Mouse (Mus musculus): ENCODE results near the gene Zfp541. TPM values are rescaled to one million over a fixed set of nuclear protein-coding genes. Genes with fewer than 3 reads are reported as not detected.
A peak's percentile ranks its signal among the peaks of the same experiment; 100 is the strongest.

The Zfp541 gene
- polyA plus RNA-seq, 1 experiment from 2014 or later, result not detected

DNA sequence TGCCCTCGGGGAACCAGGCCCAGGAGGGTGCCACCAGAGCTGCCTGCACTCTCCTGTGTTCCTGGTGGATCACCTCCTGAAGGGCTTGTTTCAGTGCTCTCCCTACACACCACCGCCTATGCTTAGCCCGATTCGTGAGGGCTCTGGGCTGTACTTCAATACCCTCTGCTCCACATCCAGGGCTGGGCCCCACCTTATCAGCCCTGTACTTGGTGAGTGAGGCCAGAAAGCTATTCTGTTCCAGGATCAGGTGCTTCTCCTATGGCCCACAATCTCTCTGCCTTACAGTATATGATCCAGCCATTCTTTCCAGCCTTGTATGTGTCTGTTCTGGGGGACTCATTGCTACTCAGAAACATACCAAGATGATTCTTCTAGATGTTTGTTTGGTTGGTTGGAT, 21.7 kb downstream of the Zfp541 start:
- Histone ChIP-seq H3K4me3 (ENCODE audit: low read depth, low read length) (no peak overlapping the region), H3K9me3 (replicated peaks; ENCODE audit: control insufficient read depth, low read length) (no peaks in the 10 kb centered on the region), H3K4me1 (ENCODE audit: control insufficient read depth, insufficient read depth, low read length) (no peaks in the 10 kb centered on the region), H3K9ac (ENCODE audit: low read length) (no peak overlapping the region), H3K27ac (ENCODE audit: low read depth, low read length) (no peak overlapping the region), H3K36me3 (ENCODE audit: control insufficient read depth, insufficient read depth, low read length) (no peaks in the 10 kb centered on the region), H3K27me3 (replicated peaks; ENCODE audit: control insufficient read depth, insufficient read depth, low read length) (no peaks in the 10 kb centered on the region), H3K4me2 (ENCODE audit: low read length) (no peak overlapping the region)
- no peak for DNase-seq (ENCODE audit: low spot score)
- 55% methylated on average over 4 of the region's 4 CpGs for WGBS
- no peak for ATAC-seq

DNA sequence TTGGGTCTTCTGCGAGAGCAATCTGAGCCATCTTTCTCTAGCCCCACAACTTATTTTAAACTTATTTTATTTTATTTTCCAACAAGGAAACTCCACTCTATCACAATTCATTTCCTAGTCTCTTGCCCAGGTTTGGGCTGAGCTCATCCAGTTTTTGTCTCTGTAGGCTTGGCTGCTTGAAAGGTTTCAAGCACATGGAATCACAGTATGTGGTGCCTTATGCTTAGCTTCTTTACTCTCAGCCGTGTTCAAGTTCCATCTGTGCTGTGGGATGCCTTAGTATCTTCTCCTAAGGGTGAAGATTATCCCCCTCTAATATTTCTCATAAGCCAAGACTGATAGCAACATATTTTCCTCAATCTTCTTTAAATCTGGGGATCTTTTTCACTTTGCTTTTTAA, 26.0 kb downstream of the Zfp541 start:
- WGBS, result 70% methylated on average over 2 of the region's 2 CpGs
- no peak overlapping the region for H3K4me3 ChIP-seq (ENCODE audit: low read depth, low read length)
- no peak for ATAC-seq
- H3K27me3 ChIP-seq (replicated peaks; ENCODE audit: control insufficient read depth, insufficient read depth, low read length), result no peaks in the 10 kb centered on the region
- no peak overlapping the region for H3K27ac ChIP-seq (ENCODE audit: low read depth, low read length)
- H3K9me3 ChIP-seq (replicated peaks; ENCODE audit: control insufficient read depth, low read length), result no peaks in the 10 kb centered on the region
- no peaks in the 10 kb centered on the region for H3K4me1 ChIP-seq (ENCODE audit: control insufficient read depth, insufficient read depth, low read length)
- no peak overlapping the region for H3K4me2 ChIP-seq (ENCODE audit: low read length)
- no peaks in the 10 kb centered on the region for H3K36me3 ChIP-seq (ENCODE audit: control insufficient read depth, insufficient read depth, low read length)
- DNase-seq (ENCODE audit: low spot score), result no peak
- H3K9ac ChIP-seq (ENCODE audit: low read length), result no peak overlapping the region

DNA sequence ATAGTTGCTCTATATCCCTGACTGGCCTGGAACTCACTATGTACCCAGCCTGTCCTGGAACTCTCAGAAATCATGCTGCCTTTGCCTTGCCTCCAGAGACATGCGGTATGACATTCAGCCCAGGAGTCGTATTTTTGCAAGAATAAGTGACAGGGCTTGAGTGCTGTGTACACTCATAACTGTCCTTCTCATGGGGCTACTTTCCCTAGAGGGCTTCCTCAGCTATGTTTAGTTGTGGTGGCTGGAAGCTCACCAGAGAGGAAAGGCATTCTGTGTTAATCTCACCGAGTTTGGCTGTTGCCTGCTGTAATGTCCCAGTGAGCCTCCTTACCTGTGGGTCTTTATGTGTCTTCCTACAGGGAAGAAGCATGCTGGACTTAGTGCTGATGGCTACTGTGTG, 33.0 kb downstream of the Zfp541 start:
- WGBS, result 70% methylated on average over 3 of the region's 3 CpGs
- Histone ChIP-seq H3K9me3 (replicated peaks; ENCODE audit: control insufficient read depth, low read length) (no peaks in the 10 kb centered on the region), H3K9ac (ENCODE audit: low read length) (no peak overlapping the region), H3K4me3 (ENCODE audit: low read depth, low read length) (no peak overlapping the region), H3K27me3 (replicated peaks; ENCODE audit: control insufficient read depth, insufficient read depth, low read length) (no peaks in the 10 kb centered on the region), H3K27ac (ENCODE audit: low read depth, low read length) (no peak overlapping the region), H3K4me1 (ENCODE audit: control insufficient read depth, insufficient read depth, low read length) (peaks cover 7% of the 10 kb centered on the region), H3K36me3 (ENCODE audit: control insufficient read depth, insufficient read depth, low read length) (no peaks in the 10 kb centered on the region), H3K4me2 (ENCODE audit: low read length) (no peak overlapping the region)
- ATAC-seq (no peak), DNase-seq (ENCODE audit: low spot score) (no peak)

DNA sequence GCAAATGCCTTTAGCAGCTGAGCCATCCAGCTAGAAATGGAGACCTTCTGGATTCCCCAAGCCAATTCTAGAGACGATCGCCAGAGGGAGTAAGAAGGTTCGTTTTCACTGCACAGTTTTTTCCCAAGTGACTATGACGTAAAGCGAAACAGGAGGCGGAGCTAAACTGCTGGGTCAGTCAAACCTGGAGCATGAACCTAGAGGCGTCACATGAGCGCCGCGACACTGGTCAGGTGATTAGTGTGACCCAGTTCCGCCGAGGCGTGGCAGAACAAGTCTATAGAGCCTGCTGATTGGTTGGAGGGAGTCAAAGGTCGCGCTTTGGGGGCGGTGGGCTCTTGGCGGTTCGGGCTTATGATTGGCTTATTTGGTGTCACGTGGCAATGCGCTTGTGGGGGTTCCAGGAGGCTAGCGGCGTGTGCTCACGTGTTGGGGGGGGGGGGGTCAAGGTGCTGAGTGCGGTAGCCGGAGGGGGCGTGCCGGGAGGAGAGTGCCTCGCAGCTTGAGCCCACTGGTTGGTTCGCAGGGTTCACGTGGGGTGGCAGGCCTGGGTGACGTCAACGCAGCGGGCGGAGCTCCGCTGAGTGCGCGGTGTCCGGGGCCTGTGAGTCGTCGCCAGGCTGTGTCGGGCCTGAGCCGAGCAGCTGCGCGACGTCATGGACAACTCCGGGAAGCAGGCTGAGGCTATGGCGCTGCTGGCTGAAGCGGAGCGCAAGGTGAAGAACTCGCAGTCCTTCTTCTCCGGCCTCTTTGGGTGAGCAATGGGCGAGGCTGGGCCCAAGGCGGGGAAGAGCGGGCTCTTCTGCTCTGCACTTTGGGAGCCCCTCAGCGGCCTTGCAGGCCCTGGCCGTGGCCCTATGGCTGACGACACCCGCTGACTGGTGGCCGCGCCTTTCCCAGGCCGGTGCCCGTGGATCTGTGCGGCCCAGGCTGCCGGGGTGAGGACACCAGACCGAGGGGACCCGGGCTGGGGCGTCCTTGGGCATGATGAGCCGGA, 36.7 kb downstream of the Zfp541 start, which contains the start of gene Napa:
Napa (plus strand) TSS at position 438 of the 997 bp plus-strand sequence.
- H3K27ac ChIP-seq (ENCODE audit: low read depth, low read length), result peak within 1 kb of the TSS; percentile 80
- H3K9ac ChIP-seq (ENCODE audit: low read length), result peak within 1 kb of the TSS; percentile 84
- under 1% methylated on average over 60 of the region's 68 CpGs for WGBS
- peaks cover 6% of the 10 kb centered on the region; the same call in 1 of the 2 replicates for H3K36me3 ChIP-seq (ENCODE audit: control insufficient read depth, insufficient read depth, low read length)
- peak; percentile 100 for DNase-seq (ENCODE audit: low spot score)
- peak within 1 kb of the TSS; percentile 83 for H3K4me3 ChIP-seq (ENCODE audit: low read depth, low read length)
- peak; percentile 98 for ATAC-seq
- peak within 1 kb of the TSS; percentile 76 for H3K4me2 ChIP-seq (ENCODE audit: low read length)
- H3K27me3 ChIP-seq (replicated peaks; ENCODE audit: control insufficient read depth, insufficient read depth, low read length), result no peaks in the 10 kb centered on the region
- H3K4me1 ChIP-seq (ENCODE audit: control insufficient read depth, insufficient read depth, low read length), result peaks cover 8% of the 10 kb centered on the region
- no peaks in the 10 kb centered on the region for H3K9me3 ChIP-seq (replicated peaks; ENCODE audit: control insufficient read depth, low read length)

DNA sequence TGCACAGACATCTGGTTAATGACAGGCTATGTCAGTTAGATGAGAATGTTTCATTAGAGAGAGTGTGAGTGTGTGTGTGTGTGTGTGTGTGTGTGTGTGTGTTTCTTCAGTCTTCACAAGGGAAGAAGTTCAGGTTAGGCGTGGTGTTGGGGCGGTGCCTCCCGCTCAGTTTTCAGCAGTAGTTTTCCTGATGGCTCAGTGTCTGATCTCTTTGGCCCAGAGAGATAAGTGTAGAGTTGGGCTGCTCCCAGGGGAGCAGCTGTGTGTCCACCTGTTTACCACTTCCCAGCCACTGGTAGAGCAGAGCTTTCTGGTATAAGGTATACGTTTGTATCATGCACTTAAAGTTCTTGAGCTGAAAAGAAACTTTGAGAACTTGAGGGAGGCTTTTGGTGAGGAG, 38.3 kb downstream of the Zfp541 start:
- peaks cover 11% of the 10 kb centered on the region; the same call in 1 of the 2 replicates for H3K36me3 ChIP-seq (ENCODE audit: control insufficient read depth, insufficient read depth, low read length)
- ATAC-seq (no peak), DNase-seq (ENCODE audit: low spot score) (no peak)
- H3K9me3 ChIP-seq (replicated peaks; ENCODE audit: control insufficient read depth, low read length), result no peaks in the 10 kb centered on the region
- no peaks in the 10 kb centered on the region for H3K27me3 ChIP-seq (replicated peaks; ENCODE audit: control insufficient read depth, insufficient read depth, low read length)
- 84% methylated on average over 4 of the region's 4 CpGs for WGBS
- H3K4me3 ChIP-seq (ENCODE audit: low read depth, low read length), result peak overlapping the region; percentile 83; the same call in 1 of the 2 replicates
- peaks cover 8% of the 10 kb centered on the region for H3K4me1 ChIP-seq (ENCODE audit: control insufficient read depth, insufficient read depth, low read length)
- no peak overlapping the region for H3K27ac ChIP-seq (ENCODE audit: low read depth, low read length)
- no peak overlapping the region for H3K9ac ChIP-seq (ENCODE audit: low read length)
- peak overlapping the region; percentile 76 for H3K4me2 ChIP-seq (ENCODE audit: low read length)

DNA sequence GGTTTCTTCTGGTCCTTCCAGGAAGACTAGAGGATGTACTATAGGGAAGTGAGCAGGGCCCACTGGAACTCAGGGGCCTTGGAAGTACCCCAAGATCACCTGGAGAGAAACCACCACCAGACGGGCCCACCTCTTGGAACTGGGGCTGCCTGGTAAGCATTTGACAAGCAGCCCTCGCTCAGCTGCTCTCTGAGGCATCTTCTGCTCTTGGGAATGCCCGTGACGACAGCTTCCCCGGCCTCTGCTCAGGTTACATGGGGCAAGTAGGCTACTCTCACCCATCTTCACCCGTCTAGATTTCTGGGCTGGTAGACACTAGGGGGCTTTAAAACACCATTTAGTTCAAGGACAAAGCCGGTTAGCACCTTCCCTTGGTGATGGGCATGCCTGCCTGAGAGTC, 39.5 kb downstream of the Zfp541 start:
- H3K4me1 ChIP-seq (ENCODE audit: control insufficient read depth, insufficient read depth, low read length), result peaks cover 8% of the 10 kb centered on the region
- H3K9ac ChIP-seq (ENCODE audit: low read length), result no peak overlapping the region
- no peak overlapping the region for H3K27ac ChIP-seq (ENCODE audit: low read depth, low read length)
- ATAC-seq (no peak), DNase-seq (ENCODE audit: low spot score) (no peak)
- WGBS, result 82% methylated on average over 7 of the region's 7 CpGs
- no peak overlapping the region for H3K4me3 ChIP-seq (ENCODE audit: low read depth, low read length)
- H3K27me3 ChIP-seq (replicated peaks; ENCODE audit: control insufficient read depth, insufficient read depth, low read length), result no peaks in the 10 kb centered on the region
- no peak overlapping the region for H3K4me2 ChIP-seq (ENCODE audit: low read length)
- no peaks in the 10 kb centered on the region for H3K9me3 ChIP-seq (replicated peaks; ENCODE audit: control insufficient read depth, low read length)
- H3K36me3 ChIP-seq (ENCODE audit: control insufficient read depth, insufficient read depth, low read length), result peaks cover 14% of the 10 kb centered on the region; the same call in 1 of the 2 replicates

DNA sequence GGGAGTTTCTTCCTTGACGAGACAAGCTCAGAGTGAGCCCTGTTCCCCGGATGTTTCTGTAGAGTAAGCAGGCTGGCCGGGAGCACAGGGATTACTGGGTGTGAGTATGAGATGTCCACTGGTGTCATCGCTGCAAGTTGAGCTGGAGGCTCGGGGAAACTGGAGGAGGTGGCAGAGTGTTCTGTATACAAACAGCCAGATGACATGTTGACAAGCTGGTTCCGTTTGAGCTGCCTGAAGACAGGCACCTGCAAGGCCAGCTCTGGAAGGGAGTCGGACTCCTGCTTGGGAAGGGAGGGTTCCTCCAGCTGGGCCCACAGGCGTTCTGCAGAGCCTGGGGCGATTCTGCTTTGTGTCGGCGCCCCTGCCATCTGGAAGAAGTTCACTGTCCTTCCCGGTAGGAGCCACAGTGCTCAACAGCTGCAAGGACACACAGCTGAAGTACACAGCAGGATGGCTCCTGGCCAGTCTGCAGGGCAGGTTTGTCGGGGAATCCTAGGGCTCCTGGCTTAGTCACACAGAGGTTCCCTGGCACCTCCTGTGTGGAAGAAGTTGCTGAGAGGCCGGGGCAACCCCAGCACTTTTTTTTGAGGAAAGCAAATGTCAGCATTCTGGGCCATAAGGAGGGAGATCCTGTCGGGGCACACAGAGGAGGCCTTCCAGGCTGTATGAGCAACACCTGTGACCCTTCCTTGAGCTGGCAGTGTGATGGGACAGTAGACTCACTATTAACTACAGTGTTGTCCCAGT, 40.3 kb downstream of the Zfp541 start:
- Histone ChIP-seq H3K36me3 (ENCODE audit: control insufficient read depth, insufficient read depth, low read length) (peaks cover 14% of the 10 kb centered on the region; the same call in 1 of the 2 replicates), H3K4me1 (ENCODE audit: control insufficient read depth, insufficient read depth, low read length) (peaks cover 8% of the 10 kb centered on the region), H3K27ac (ENCODE audit: low read depth, low read length) (no peak overlapping the region), H3K9me3 (replicated peaks; ENCODE audit: control insufficient read depth, low read length) (no peaks in the 10 kb centered on the region), H3K9ac (ENCODE audit: low read length) (no peak overlapping the region), H3K4me2 (ENCODE audit: low read length) (no peak overlapping the region), H3K4me3 (ENCODE audit: low read depth, low read length) (no peak overlapping the region), H3K27me3 (replicated peaks; ENCODE audit: control insufficient read depth, insufficient read depth, low read length) (no peaks in the 10 kb centered on the region)
- WGBS, result 83% methylated on average over 15 of the region's 15 CpGs
- DNase-seq (ENCODE audit: low spot score) (no peak), ATAC-seq (no peak)

DNA sequence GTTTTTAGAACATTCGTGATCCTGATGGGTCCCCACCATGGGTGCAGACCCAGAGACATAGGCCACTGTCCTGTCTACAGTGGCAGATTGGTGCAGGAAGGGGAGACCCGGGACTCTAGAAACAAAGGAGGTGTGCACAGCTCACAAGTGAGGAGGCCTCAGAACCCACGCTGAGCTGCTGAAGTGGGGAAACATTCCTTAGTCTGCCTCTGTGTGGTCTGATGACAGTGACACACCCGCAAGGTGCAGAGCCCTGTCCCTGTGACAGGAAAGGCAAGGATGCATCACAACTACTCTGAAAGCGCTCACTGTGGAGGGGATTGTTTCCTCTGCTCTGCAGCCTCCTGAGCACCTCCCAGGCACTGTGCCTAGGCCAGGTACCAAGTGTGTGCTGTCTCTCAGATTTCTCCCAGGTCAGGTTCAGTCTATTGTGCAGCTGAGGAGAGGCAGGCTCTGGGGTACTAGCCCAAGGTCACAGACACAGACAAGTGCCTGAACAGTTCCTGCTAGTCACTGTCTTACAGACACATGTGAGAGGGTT, 41.1 kb downstream of the Zfp541 start:
- ATAC-seq (no peak), DNase-seq (ENCODE audit: low spot score) (no peak)
- Histone ChIP-seq H3K4me2 (ENCODE audit: low read length) (no peak overlapping the region), H3K27ac (ENCODE audit: low read depth, low read length) (no peak overlapping the region), H3K36me3 (ENCODE audit: control insufficient read depth, insufficient read depth, low read length) (peaks cover 22% of the 10 kb centered on the region), H3K4me1 (ENCODE audit: control insufficient read depth, insufficient read depth, low read length) (peaks cover 8% of the 10 kb centered on the region), H3K9me3 (replicated peaks; ENCODE audit: control insufficient read depth, low read length) (no peaks in the 10 kb centered on the region), H3K9ac (ENCODE audit: low read length) (no peak overlapping the region), H3K4me3 (ENCODE audit: low read depth, low read length) (no peak overlapping the region), H3K27me3 (replicated peaks; ENCODE audit: control insufficient read depth, insufficient read depth, low read length) (no peaks in the 10 kb centered on the region)
- 87% methylated on average over 5 of the region's 5 CpGs for WGBS
